Mouse (Mus musculus): Measurements from ENCODE around the gene F12.

DNA sequence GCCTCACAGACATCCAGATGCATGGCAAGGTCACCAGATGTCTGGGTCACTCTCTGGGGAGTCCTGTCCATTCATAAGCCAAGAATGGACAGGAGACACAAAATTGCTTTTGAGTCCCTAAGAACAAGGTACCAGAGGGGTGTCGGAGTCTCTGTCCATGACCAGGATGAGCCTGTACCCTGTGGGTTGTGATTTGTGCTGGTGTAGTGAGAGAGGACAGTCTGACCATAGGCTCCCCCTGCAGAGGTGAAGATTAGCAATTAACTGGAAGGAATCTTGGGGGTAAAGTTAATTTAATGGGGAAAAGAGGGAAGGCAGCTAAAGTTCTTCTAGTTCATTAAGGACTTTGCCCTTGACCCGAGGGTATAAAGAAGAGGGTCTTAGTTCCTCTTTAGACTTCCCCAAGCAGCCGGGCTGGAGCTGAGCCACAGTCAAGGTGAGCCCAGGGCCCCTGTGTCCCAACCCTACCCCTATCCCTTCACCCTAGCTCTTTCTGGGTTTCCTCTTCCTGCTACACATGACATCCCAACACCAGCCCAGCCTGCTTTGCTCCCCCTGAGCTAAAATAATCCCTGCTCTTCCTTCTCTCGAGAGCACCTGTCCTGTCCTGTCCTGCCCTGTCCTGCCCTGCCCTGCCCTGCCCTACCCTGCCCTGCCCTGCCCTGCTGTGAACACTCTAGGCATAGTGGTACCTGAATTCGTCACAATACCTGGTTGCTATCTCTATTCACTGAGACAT lies 27.1 kb downstream of the F12 start:
- TF ChIP-seq CTCF (conservative IDR thresholded peaks at IDR 0.05 in 1 of 2, IDR thresholded peaks at IDR 0.05 in 1 of 2; ENCODE audit: low read depth in 2 of 2, low read length in 2 of 2), result no peak
- TF ChIP-seq HCFC1 (IDR thresholded peaks at IDR 0.05; ENCODE audit: low read depth, low read length), result no peak
- TF ChIP-seq POLR2A (IDR thresholded peaks at IDR 0.05; ENCODE audit: low read depth, low read length), result no peak
- no peak for TF ChIP-seq MEF2A (IDR thresholded peaks at IDR 0.05; ENCODE audit: borderline replicate concordance, low read depth, low read length)
- TF ChIP-seq MXI1 (IDR thresholded peaks at IDR 0.05; ENCODE audit: low read depth, low read length), result no peak
- TF ChIP-seq USF1 (IDR thresholded peaks at IDR 0.05; ENCODE audit: low read depth, low read length), result no peak
- TF ChIP-seq BHLHE40 (IDR thresholded peaks at IDR 0.05; ENCODE audit: low read depth, low read length), result no peak

Measured in CH12.LX (cell line).